Mouse (Mus musculus): ENCODE data around the gene Wdr90. TPM values are rescaled to one million over a fixed set of nuclear protein-coding genes. Genes with fewer than 3 reads are reported as not detected.

The Wdr90 gene
- polyA plus RNA-seq, 1 experiment from 2014 or later, result 30.0 TPM

GRCm38 (mm10) chr17:25827546-25828222 lies 33.6 kb downstream of the Wdr90 start:
- Histone ChIP-seq H3K27ac (no peak overlapping the region), H3K27me3 (no peaks in the 10 kb centered on the region), H3K4me1 (peaks cover 66% of the 10 kb centered on the region), H3K9ac (peak overlapping the region; percentile 81; the same call in 1 of the 2 replicates), H3K9me3 (no peaks in the 10 kb centered on the region), H3K36me3 (peaks cover 55% of the 10 kb centered on the region), H3K4me3 (peak overlapping the region; percentile 60; the same call in 1 of the 2 replicates), H3K4me2 (0 out of 2 replicates have a peak overlapping the region, but pooled peaks have one; percentile 81)
- no peak for ATAC-seq (ENCODE audit: insufficient number of reproducible peaks, insufficient read depth, low FRiP score, low TSS enrichment, low read depth)
- 87% methylated on average over 22 of the region's 22 CpGs for WGBS

GRCm38 (mm10) chr17:25827011-25827410 lies 34.3 kb downstream of the Wdr90 start:
- Histone ChIP-seq H3K9ac (no peak overlapping the region), H3K36me3 (peaks cover 55% of the 10 kb centered on the region), H3K27ac (no peak overlapping the region), H3K9me3 (no peaks in the 10 kb centered on the region), H3K4me2 (no peak overlapping the region), H3K4me1 (peaks cover 65% of the 10 kb centered on the region), H3K27me3 (peaks cover 4% of the 10 kb centered on the region), H3K4me3 (no peak overlapping the region)
- ATAC-seq (ENCODE audit: insufficient number of reproducible peaks, insufficient read depth, low FRiP score, low TSS enrichment, low read depth), result no peak
- WGBS, result 88% methylated on average over 13 of the region's 13 CpGs

- Histone ChIP-seq H3K27ac (no peak overlapping the region; the same call in 1 of the 2 replicates), H3K9ac (no peak overlapping the region), H3K36me3 (peaks cover 47% of the 10 kb centered on the region), H3K4me2 (no peak overlapping the region), H3K4me3 (no peak overlapping the region), H3K4me1 (peaks cover 55% of the 10 kb centered on the region), H3K27me3 (peaks cover 12% of the 10 kb centered on the region), H3K9me3 (no peaks in the 10 kb centered on the region)
- 95% methylated on average over 27 of the region's 27 CpGs for WGBS
- ATAC-seq (ENCODE audit: insufficient number of reproducible peaks, insufficient read depth, low FRiP score, low TSS enrichment, low read depth), result no peak
These were observed 35.2 kb downstream of the Wdr90 start for GRCm38 (mm10) chr17:25825984-25826570.

- no peak for ATAC-seq (ENCODE audit: insufficient number of reproducible peaks, insufficient read depth, low FRiP score, low TSS enrichment, low read depth)
- 81% methylated on average over 6 of the region's 6 CpGs for WGBS
- Histone ChIP-seq H3K4me1 (peaks cover 48% of the 10 kb centered on the region), H3K36me3 (peaks cover 39% of the 10 kb centered on the region), H3K27me3 (peaks cover 18% of the 10 kb centered on the region), H3K9ac (peak overlapping the region; percentile 11; the same call in 1 of the 2 replicates), H3K4me3 (no peak overlapping the region), H3K4me2 (peak overlapping the region; percentile 93; the same call in 1 of the 2 replicates), H3K27ac (no peak overlapping the region), H3K9me3 (no peaks in the 10 kb centered on the region)
These were observed 36.0 kb downstream of the Wdr90 start for GRCm38 (mm10) chr17:25825311-25825710.

GRCm38 (mm10) chr17:25824362-25825142 lies 36.7 kb downstream of the Wdr90 start:
- Histone ChIP-seq H3K27ac (no peak overlapping the region), H3K4me3 (peak overlapping the region; percentile 65), H3K4me2 (peak overlapping the region; percentile 93), H3K27me3 (peaks cover 26% of the 10 kb centered on the region), H3K4me1 (peaks cover 42% of the 10 kb centered on the region), H3K9ac (peak overlapping the region; percentile 85), H3K36me3 (peaks cover 32% of the 10 kb centered on the region), H3K9me3 (no peaks in the 10 kb centered on the region)
- 69% methylated on average over 16 of the region's 17 CpGs for WGBS
- ATAC-seq (ENCODE audit: insufficient number of reproducible peaks, insufficient read depth, low FRiP score, low TSS enrichment, low read depth), result no peak

- peaks cover 31% of the 10 kb centered on the region for H3K36me3 ChIP-seq
- H3K27ac ChIP-seq, result peak within 1 kb of the TSS; percentile 62
- peak; percentile 34; the same call in 1 of the 2 replicates for ATAC-seq (ENCODE audit: insufficient number of reproducible peaks, insufficient read depth, low FRiP score, low TSS enrichment, low read depth)
- H3K4me2 ChIP-seq, result peak within 1 kb of the TSS; percentile 93
- no peaks in the 10 kb centered on the region for H3K9me3 ChIP-seq
- peaks cover 42% of the 10 kb centered on the region for H3K4me1 ChIP-seq
- under 1% methylated on average over 18 of the region's 18 CpGs for WGBS
- peak within 1 kb of the TSS; percentile 85 for H3K9ac ChIP-seq
- H3K27me3 ChIP-seq, result peaks cover 37% of the 10 kb centered on the region
- peak within 1 kb of the TSS; percentile 65 for H3K4me3 ChIP-seq
These were observed 37.8 kb downstream of the Wdr90 start, which contains the start of gene Wdr24 for GRCm38 (mm10) chr17:25823452-25823851. Gene Wdr24, plus strand, starts transcription at chr17:25823627.

GRCm38 (mm10) chr17:25818851-25819780 lies 42.2 kb downstream of the Wdr90 start:
- H3K4me1 ChIP-seq, result peaks cover 12% of the 10 kb centered on the region
- peak overlapping the region; percentile 49 for H3K4me2 ChIP-seq
- no peaks in the 10 kb centered on the region for H3K9me3 ChIP-seq
- peak overlapping the region; percentile 12; the same call in 1 of the 2 replicates for H3K9ac ChIP-seq
- no peaks in the 10 kb centered on the region for H3K36me3 ChIP-seq
- ATAC-seq (ENCODE audit: insufficient number of reproducible peaks, insufficient read depth, low FRiP score, low TSS enrichment, low read depth), result no peak
- no peak overlapping the region for H3K27ac ChIP-seq
- 6% methylated on average over 46 of the region's 46 CpGs for WGBS
- H3K4me3 ChIP-seq, result peak overlapping the region; percentile 16
- H3K27me3 ChIP-seq, result peaks cover 67% of the 10 kb centered on the region

GRCm38 (mm10) chr17:25817662-25818061 lies 43.6 kb downstream of the Wdr90 start:
- Histone ChIP-seq H3K9ac (no peak overlapping the region), H3K27ac (no peak overlapping the region), H3K4me1 (peaks cover 12% of the 10 kb centered on the region; the same call in 1 of the 2 replicates), H3K9me3 (no peaks in the 10 kb centered on the region), H3K4me3 (no peak overlapping the region), H3K27me3 (peaks cover 75% of the 10 kb centered on the region), H3K4me2 (no peak overlapping the region), H3K36me3 (no peaks in the 10 kb centered on the region)
- ATAC-seq (ENCODE audit: insufficient number of reproducible peaks, insufficient read depth, low FRiP score, low TSS enrichment, low read depth), result no peak
- 80% methylated on average over 11 of the region's 11 CpGs for WGBS

GRCm38 (mm10) chr17:25813471-25813870 lies 47.8 kb downstream of the Wdr90 start:
- Histone ChIP-seq H3K36me3 (no peaks in the 10 kb centered on the region), H3K4me1 (peaks cover 18% of the 10 kb centered on the region), H3K9ac (no peak overlapping the region), H3K27ac (no peak overlapping the region), H3K4me2 (peak overlapping the region; percentile 26), H3K27me3 (peaks cover 77% of the 10 kb centered on the region), H3K9me3 (no peaks in the 10 kb centered on the region), H3K4me3 (no peak overlapping the region)
- ATAC-seq (ENCODE audit: insufficient number of reproducible peaks, insufficient read depth, low FRiP score, low TSS enrichment, low read depth), result no peak; the same call in 1 of the 2 replicates
- WGBS, result 0% methylated on average over 20 of the region's 20 CpGs

GRCm38 (mm10) chr17:25810890-25811289 lies 50.4 kb downstream of the Wdr90 start:
- Histone ChIP-seq H3K27me3 (peaks cover 62% of the 10 kb centered on the region), H3K4me3 (no peak overlapping the region), H3K4me2 (no peak overlapping the region), H3K36me3 (no peaks in the 10 kb centered on the region), H3K9ac (no peak overlapping the region), H3K27ac (no peak overlapping the region), H3K9me3 (no peaks in the 10 kb centered on the region), H3K4me1 (peaks cover 21% of the 10 kb centered on the region)
- ATAC-seq (ENCODE audit: insufficient number of reproducible peaks, insufficient read depth, low FRiP score, low TSS enrichment, low read depth), result no peak
- WGBS, result 70% methylated on average over 4 of the region's 4 CpGs
